In genomic region chr16:91470470-91470869, GRCm38 (mm10) we compare ENCODE assay signal across 16 mouse cellular contexts.
"Had no signal": no experiment of that assay in that cellular context is flagged by ENCODE, and none has a peak within 500 bp of the region (broad histone marks: within the 10 kb centered on the region; RNA-seq: fewer than 3 reads in every experiment).

No protein-coding gene starts in this region.

- H3K27ac ChIP-seq: kidney, embryonic 15.5 days; left cerebral cortex, adult 2 months; limb, embryonic 10.5 days; liver, embryonic 12.5 days; stomach, embryonic 15.5 days had no signal

- H3K36me3 ChIP-seq: stomach, embryonic 15.5 days had no signal

- H3K27me3 ChIP-seq: kidney, embryonic 15.5 days; liver, embryonic 12.5 days; megakaryocyte, embryonic 14.5 days; stomach, embryonic 15.5 days had no signal

- H3K4me2 ChIP-seq: kidney, embryonic 15.5 days; liver, embryonic 12.5 days; lung, embryonic 14.5 days; midbrain, embryonic 11.5 days; stomach, embryonic 15.5 days had no signal

- H3K9me3 ChIP-seq: kidney, embryonic 15.5 days; limb, embryonic 10.5 days; liver, embryonic 12.5 days; stomach, embryonic 15.5 days had no signal

- DNase-seq: kidney, adult 18-20 months; kidney, postnatal 14 days; lung, embryonic 14.5 days; lung, postnatal 10 days; lung, postnatal 4 days; right cerebral cortex, adult 18-20 months; right cerebral cortex, postnatal 25 days; thymus, postnatal 25 days had no signal

- ATAC-seq: liver, embryonic 12.5 days; midbrain, embryonic 16.5 days had no signal

- H3K9ac ChIP-seq: kidney, embryonic 15.5 days; liver, embryonic 12.5 days; lung, embryonic 14.5 days; stomach, embryonic 15.5 days had no signal

- H3K4me3 ChIP-seq: kidney, embryonic 15.5 days; left cerebral cortex, adult 2 months; limb, embryonic 10.5 days; liver, embryonic 12.5 days; megakaryocyte, embryonic 14.5 days; stomach, embryonic 15.5 days had no signal
